Mouse (Mus musculus) left cerebral cortex, adult 8-10 months (tissue): ENCODE measurements around the gene Gltpd2. TPM values are rescaled to one million over a fixed set of nuclear protein-coding genes. Genes with fewer than 3 reads are reported as not detected.
"Not testable (repeated sequence)": the region's sequence is repeated elsewhere in the genome, so short reads cannot be mapped to it uniquely, and the experiment has no call there.

Experiments used
- DNase-seq, 2 experiments: peaks; one replicate each; pipeline ENCODE4 v3.0.0; 2022; ENCODE audit warnings: low spot score in 2 of 2
- total RNA-seq, 4 experiments: library from RNA; stranded (reverse); gene quantifications; 2 replicates each; pipeline ENCODE4 v1.2.4; 2022

Gene Gltpd2
- not detected for total RNA-seq

GRCm38 (mm10) chr11:70518923-70519322 lies at the start of gene Gltpd2:
TSS of gene Gltpd2 (plus strand) at chr11:70519196.
- no peak for DNase-seq

GRCm38 (mm10) chr11:70469764-70470163 lies 49.2 kb upstream of the Gltpd2 start:
- no peak for DNase-seq

- no peak for DNase-seq
Measured at GRCm38 (mm10) chr11:70472716-70473115, 46.3 kb upstream of the Gltpd2 start.

- not testable (repeated sequence) for DNase-seq
Measured at GRCm38 (mm10) chr11:70473291-70473690, 45.7 kb upstream of the Gltpd2 start.

- DNase-seq = no peak
Measured at GRCm38 (mm10) chr11:70474872-70475534, 44.0 kb upstream of the Gltpd2 start.

- DNase-seq = no peak
Measured at GRCm38 (mm10) chr11:70485498-70485897, 33.5 kb upstream of the Gltpd2 start.

- DNase-seq = no peak
Measured at GRCm38 (mm10) chr11:70487816-70488215, 31.2 kb upstream of the Gltpd2 start.

GRCm38 (mm10) chr11:70489138-70489537 lies 29.9 kb upstream of the Gltpd2 start:
- no peak for DNase-seq

- no peak for DNase-seq
Measured at GRCm38 (mm10) chr11:70489684-70490083, 29.3 kb upstream of the Gltpd2 start.

GRCm38 (mm10) chr11:70499566-70500475 lies 19.2 kb upstream of the Gltpd2 start:
- DNase-seq = no peak

GRCm38 (mm10) chr11:70500476-70500812 lies 18.6 kb upstream of the Gltpd2 start:
- DNase-seq = no peak

- DNase-seq = no peak
Measured at GRCm38 (mm10) chr11:70502018-70502417, 17.0 kb upstream of the Gltpd2 start.

GRCm38 (mm10) chr11:70504970-70505369 lies 14.0 kb upstream of the Gltpd2 start, which contains the start of gene Tm4sf5:
TSS of gene Tm4sf5 (plus strand) at chr11:70505244.
- DNase-seq = no peak

GRCm38 (mm10) chr11:70506385-70506784 lies 12.6 kb upstream of the Gltpd2 start:
- DNase-seq = no peak

- DNase-seq = no peak
Measured at GRCm38 (mm10) chr11:70506962-70507515, 12.0 kb upstream of the Gltpd2 start.

- no peak for DNase-seq
Measured at GRCm38 (mm10) chr11:70509753-70510564, 9.0 kb upstream of the Gltpd2 start.

- no peak for DNase-seq
Measured at GRCm38 (mm10) chr11:70511242-70511641, 7.8 kb upstream of the Gltpd2 start.

- DNase-seq = no peak
Measured at GRCm38 (mm10) chr11:70511825-70512224, 7.2 kb upstream of the Gltpd2 start.

GRCm38 (mm10) chr11:70512709-70513342 lies 6.2 kb upstream of the Gltpd2 start:
- no peak for DNase-seq

GRCm38 (mm10) chr11:70513520-70513919 lies 5.5 kb upstream of the Gltpd2 start:
- DNase-seq = no peak

- no peak for DNase-seq
Measured at GRCm38 (mm10) chr11:70514288-70514687, 4.7 kb upstream of the Gltpd2 start, which contains the start of gene Vmo1. TSS of gene Vmo1 (minus strand) at chr11:70514616.
